In genomic region chr9:110989141-110989540, GRCm38 (mm10) we compare ENCODE assay signal across 19 mouse cellular contexts. TPM values are rescaled to one million over a fixed set of nuclear protein-coding genes. Genes with fewer than 3 reads are reported as not detected.
"Had no signal": no experiment of that assay in that cellular context is flagged by ENCODE, and none has a peak within 500 bp of the region (broad histone marks: within the 10 kb centered on the region; RNA-seq: fewer than 3 reads in every experiment).

No protein-coding gene starts in this region.

- H3K9ac ChIP-seq: limb, embryonic 13.5 days; lung, embryonic 14.5 days; midbrain, embryonic 15.5 days; neural tube, embryonic 12.5 days had no signal

- H3K4me3 ChIP-seq: limb, embryonic 13.5 days; midbrain, embryonic 15.5 days; neural tube, embryonic 12.5 days had no signal

- H3K4me1 ChIP-seq: limb, embryonic 13.5 days; midbrain, embryonic 15.5 days; neural tube, embryonic 12.5 days had no signal

- ATAC-seq: inflammation-experienced regulatory T-cells, adult 6 months; intestine, postnatal 0 days; midbrain, embryonic 15.5 days had no signal

- DNase-seq: kidney, postnatal 10 days; left cerebral cortex, postnatal 4 days; lung, embryonic 14.5 days; right cerebral cortex, postnatal 4 days; spleen, adult 18-20 months; thymus, adult 2 months; thymus, postnatal 25 days had no signal

- H3K4me2 ChIP-seq: limb, embryonic 13.5 days; lung, embryonic 14.5 days; midbrain, embryonic 15.5 days; neural tube, embryonic 12.5 days had no signal

- H3K36me3 ChIP-seq: limb, embryonic 13.5 days; midbrain, embryonic 15.5 days; neural tube, embryonic 12.5 days had no signal

- H3K27me3 ChIP-seq: limb, embryonic 13.5 days; midbrain, embryonic 15.5 days; neural tube, embryonic 12.5 days had no signal

- H3K27ac ChIP-seq: limb, embryonic 13.5 days; midbrain, embryonic 15.5 days; neural tube, embryonic 12.5 days had no signal

- H3K9me3 ChIP-seq: limb, embryonic 13.5 days; midbrain, embryonic 15.5 days; neural tube, embryonic 12.5 days had no signal

RNA-seq across cellular contexts. Expression of gene Rtp3, which starts 1.2 kb away (rescaled TPM):
- total RNA-seq: megakaryocyte progenitor cell, adult 5-6 weeks; monocyte, adult 5-6 weeks; neutrophil, adult 5-6 weeks had no signal
- polyA plus RNA-seq: inflammation-experienced regulatory T-cells, adult 6 months; limb, embryonic 13.5 days; midbrain, embryonic 15.5 days; neural tube, embryonic 12.5 days; stomach, embryonic 14.5 days had no signal

RNA-seq across cellular contexts. Expression of gene Ltf, which starts 29.9 kb away (rescaled TPM):
- total RNA-seq: layer of hippocampus, adult 8-10 months had no signal
- polyA plus RNA-seq: urinary bladder, adult 2 months had no signal

RNA-seq across cellular contexts. Expression of gene Lrrc2, which starts 37.8 kb away (rescaled TPM):
- total RNA-seq: monocyte, adult 5-6 weeks; neutrophil, adult 5-6 weeks had no signal
- polyA plus RNA-seq: limb, embryonic 13.5 days; lung, embryonic 14.5 days; stomach, embryonic 14.5 days had no signal

RNA-seq across cellular contexts. Expression of gene Tdgf1, which starts 43.2 kb away (rescaled TPM):
- total RNA-seq: megakaryocyte progenitor cell, adult 5-6 weeks; monocyte, adult 5-6 weeks had no signal
- polyA plus RNA-seq: intestine, postnatal 0 days; large intestine, adult 2 months; lung, embryonic 14.5 days; midbrain, embryonic 15.5 days; neural tube, embryonic 12.5 days; stomach, embryonic 14.5 days; urinary bladder, adult 2 months had no signal
